Mouse (Mus musculus): ENCODE measurements around the gene Nrf1. TPM values are rescaled to one million over a fixed set of nuclear protein-coding genes. Genes with fewer than 3 reads are reported as not detected.

Gene Nrf1
- polyA plus RNA-seq, 1 experiment from 2014 or later = 97.8 TPM

DNA sequence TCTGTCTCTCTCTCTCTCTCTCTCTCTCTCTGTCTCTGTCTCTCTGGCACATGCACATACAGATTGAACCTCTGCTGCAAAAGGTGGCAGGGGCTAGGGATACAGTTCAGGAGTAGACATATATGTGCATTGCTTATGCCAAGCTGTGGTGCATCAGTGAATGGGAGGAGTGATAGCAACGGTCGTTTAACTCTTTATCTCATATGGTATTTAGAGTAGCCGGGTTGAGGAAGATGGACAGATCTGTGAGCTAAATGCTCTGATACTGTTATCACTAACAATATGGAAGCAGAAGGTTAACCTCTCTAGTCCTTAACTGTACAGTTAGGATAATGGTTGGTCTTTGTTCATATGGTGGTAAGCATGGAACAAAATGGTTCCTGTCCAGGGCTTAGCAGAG, 84.6 kb downstream of the Nrf1 start:
- H3K4me1 ChIP-seq = peaks cover 16% of the 10 kb centered on the region; the same call in 1 of the 2 replicates
- DNase-seq (ENCODE audit: extremely low spot score, low spot score) = no peak
- H3K4me3 ChIP-seq = no peak overlapping the region
- H3K9me3 ChIP-seq = no peaks in the 10 kb centered on the region
- WGBS = 97% methylated on average over 3 of the region's 3 CpGs
- H3K27me3 ChIP-seq (ENCODE audit: poor library complexity, severe bottlenecking) = no peaks in the 10 kb centered on the region
- no peak overlapping the region for H3K27ac ChIP-seq
- peaks cover 92% of the 10 kb centered on the region for H3K36me3 ChIP-seq (replicated peaks)

DNA sequence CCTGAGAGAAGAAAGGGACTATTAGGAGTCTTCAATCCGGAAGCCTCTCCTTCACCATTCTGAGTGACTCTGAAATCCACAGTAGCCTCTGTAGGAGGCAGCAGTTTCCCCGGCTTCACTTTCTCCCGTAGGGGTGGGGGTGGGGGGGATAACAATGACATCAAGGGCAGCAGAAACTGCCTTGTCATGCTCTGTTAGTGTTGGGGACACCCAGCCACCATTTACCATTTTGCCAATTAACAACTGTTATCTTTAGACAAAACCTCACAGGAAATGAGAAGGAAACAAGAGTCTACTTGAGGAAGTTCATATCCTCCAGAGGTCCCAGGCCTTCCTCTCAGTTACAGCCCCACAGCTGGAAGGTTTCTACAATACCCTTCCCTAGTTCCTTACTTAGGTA, 87.8 kb downstream of the Nrf1 start:
- Histone ChIP-seq H3K4me1 (peaks cover 16% of the 10 kb centered on the region; the same call in 1 of the 2 replicates), H3K9me3 (no peaks in the 10 kb centered on the region), H3K27me3 (ENCODE audit: poor library complexity, severe bottlenecking) (no peaks in the 10 kb centered on the region), H3K27ac (peak overlapping the region; percentile 31; the same call in 1 of the 2 replicates), H3K36me3 (replicated peaks) (peaks cover 97% of the 10 kb centered on the region), H3K4me3 (no peak overlapping the region)
- no peak for DNase-seq (ENCODE audit: extremely low spot score, low spot score)
- WGBS = 67% methylated on average over 3 of the region's 3 CpGs

DNA sequence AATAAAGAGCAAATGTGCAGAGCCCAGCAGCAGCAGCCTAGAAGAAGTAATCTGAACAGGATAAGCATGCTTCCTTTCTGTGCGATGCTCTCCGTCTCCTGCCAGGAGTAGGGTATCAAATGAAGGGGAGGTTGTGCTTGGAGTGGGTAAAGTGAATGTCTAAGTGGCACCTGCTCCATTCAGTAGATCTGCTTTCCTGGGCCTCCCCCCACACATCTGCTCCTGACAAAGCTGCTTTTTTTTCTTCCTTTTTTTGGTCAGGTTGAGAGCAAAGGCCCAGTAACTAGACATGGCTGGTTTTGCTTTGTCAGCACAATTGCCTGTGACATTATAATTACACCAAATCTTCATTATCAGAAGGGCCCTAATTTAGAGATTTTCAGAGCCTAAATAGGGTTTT, 89.4 kb downstream of the Nrf1 start:
- H3K36me3 ChIP-seq (replicated peaks) = peaks cover 99% of the 10 kb centered on the region
- WGBS = 54% methylated on average over 2 of the region's 2 CpGs
- H3K27me3 ChIP-seq (ENCODE audit: poor library complexity, severe bottlenecking) = no peaks in the 10 kb centered on the region
- no peak for DNase-seq (ENCODE audit: extremely low spot score, low spot score)
- H3K4me1 ChIP-seq = peaks cover 16% of the 10 kb centered on the region; the same call in 1 of the 2 replicates
- H3K4me3 ChIP-seq = no peak overlapping the region
- no peak overlapping the region for H3K27ac ChIP-seq
- H3K9me3 ChIP-seq = no peaks in the 10 kb centered on the region

DNA sequence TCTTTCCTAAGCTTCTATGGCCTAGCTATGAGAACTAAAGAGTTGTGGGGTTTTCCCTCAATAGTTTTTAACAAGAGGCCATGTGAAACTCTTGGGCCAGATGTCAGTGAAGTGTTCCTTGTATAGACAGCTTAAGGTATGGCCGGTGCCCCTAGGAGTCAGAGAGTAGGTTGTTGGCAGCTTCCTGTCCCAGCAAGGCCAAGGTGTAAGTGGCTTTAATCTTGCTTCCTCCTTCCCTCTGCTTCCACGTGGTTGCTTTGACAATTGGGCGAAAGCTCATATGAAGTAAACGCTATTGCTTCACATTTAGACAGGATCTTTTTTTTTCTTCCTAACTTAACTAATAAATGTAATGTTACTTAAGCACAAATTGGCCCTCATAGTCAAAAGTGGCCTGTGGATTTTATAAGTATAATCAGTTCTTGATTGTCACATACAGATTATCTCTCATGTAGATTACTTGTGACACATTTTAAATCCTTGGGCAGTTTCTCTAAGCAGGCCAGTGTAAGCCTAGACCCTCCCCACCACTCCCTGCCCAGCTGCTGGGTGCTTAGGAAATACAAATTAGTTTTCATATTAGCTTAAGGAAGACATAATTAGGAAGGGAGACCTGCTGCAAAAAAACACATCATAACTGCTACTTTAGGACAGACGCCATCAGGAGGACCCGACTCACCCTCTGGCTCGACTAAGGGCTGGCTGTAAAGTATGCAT, 91.7 kb downstream of the Nrf1 start:
- peaks cover 16% of the 10 kb centered on the region; the same call in 1 of the 2 replicates for H3K4me1 ChIP-seq
- WGBS = 92% methylated on average over 7 of the region's 7 CpGs
- no peak for DNase-seq (ENCODE audit: extremely low spot score, low spot score)
- peaks cover 99% of the 10 kb centered on the region for H3K36me3 ChIP-seq (replicated peaks)
- H3K27me3 ChIP-seq (ENCODE audit: poor library complexity, severe bottlenecking) = no peaks in the 10 kb centered on the region
- no peak overlapping the region for H3K4me3 ChIP-seq
- no peaks in the 10 kb centered on the region for H3K9me3 ChIP-seq
- no peak overlapping the region for H3K27ac ChIP-seq

DNA sequence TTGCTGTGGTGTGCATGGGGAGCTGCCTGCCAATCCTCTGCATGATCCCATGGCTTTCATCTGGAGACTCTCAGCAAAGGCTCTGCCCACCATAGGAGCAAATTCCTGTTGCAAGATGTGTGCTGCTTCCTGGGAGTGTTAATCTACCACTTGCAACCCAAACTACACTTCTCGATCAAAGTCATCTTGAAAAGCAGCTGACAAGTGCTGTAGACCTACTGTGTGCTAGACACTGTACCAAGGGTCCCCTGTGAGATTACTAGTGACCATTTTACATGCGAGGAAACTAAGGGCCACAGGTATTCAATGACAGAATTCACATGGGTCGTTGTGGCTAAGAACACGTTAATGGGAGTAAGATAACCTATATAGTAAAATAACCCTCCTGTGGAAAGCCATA, 95.5 kb downstream of the Nrf1 start:
- H3K27me3 ChIP-seq (ENCODE audit: poor library complexity, severe bottlenecking) = no peaks in the 10 kb centered on the region
- 92% methylated on average over 4 of the region's 4 CpGs for WGBS
- H3K27ac ChIP-seq = no peak overlapping the region
- H3K9me3 ChIP-seq = no peaks in the 10 kb centered on the region
- peaks cover 84% of the 10 kb centered on the region for H3K36me3 ChIP-seq (replicated peaks)
- no peak overlapping the region for H3K4me3 ChIP-seq
- peaks cover 7% of the 10 kb centered on the region for H3K4me1 ChIP-seq
- DNase-seq (ENCODE audit: extremely low spot score, low spot score) = no peak

DNA sequence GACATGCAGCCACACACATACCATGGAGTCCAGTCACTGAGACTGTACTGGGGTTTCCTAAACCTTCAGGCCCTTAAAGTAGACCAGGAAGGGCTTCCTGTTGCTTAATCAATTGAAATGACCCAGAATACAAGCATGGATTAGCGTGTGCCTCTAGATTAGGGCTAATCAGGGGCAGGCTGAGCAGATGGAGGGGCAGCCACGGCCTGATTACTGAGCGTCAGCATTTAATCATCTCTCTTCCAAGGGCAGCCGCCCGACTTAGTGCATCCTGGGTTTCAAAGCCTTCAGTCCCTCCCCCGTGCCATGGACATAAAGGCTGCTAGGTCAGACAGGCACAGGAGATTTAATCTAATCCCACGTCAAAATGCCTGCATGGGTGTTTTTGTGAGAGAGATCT, 99.3 kb downstream of the Nrf1 start:
- DNase-seq (ENCODE audit: extremely low spot score, low spot score) = no peak
- Histone ChIP-seq H3K36me3 (replicated peaks) (peaks cover 67% of the 10 kb centered on the region), H3K9me3 (no peaks in the 10 kb centered on the region), H3K27me3 (ENCODE audit: poor library complexity, severe bottlenecking) (no peaks in the 10 kb centered on the region), H3K27ac (no peak overlapping the region), H3K4me3 (no peak overlapping the region), H3K4me1 (peaks cover 7% of the 10 kb centered on the region)
- WGBS = 54% methylated on average over 7 of the region's 7 CpGs

DNA sequence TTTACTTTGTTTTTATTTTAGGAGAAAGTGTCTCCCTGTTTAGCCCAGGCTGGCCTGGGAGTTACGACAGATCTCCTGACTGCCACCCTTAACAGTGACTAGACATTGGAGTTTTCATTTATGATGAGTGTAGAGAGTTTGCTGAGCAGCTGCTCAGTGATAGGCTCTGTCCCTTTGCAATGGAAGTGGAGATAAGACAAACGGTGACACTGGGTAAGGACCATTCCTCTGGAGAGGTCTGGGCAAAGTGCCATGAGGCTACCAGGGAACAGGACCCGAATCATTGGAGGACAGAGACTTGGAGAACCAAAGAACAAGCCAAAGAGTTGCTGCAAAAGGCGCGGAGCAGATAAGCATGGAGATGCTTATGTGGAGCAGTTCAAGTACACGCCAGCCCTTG, 100.0 kb downstream of the Nrf1 start:
- Histone ChIP-seq H3K4me1 (peaks cover 13% of the 10 kb centered on the region), H3K27me3 (ENCODE audit: poor library complexity, severe bottlenecking) (no peaks in the 10 kb centered on the region), H3K27ac (no peak overlapping the region), H3K9me3 (no peaks in the 10 kb centered on the region), H3K4me3 (no peak overlapping the region), H3K36me3 (replicated peaks) (peaks cover 67% of the 10 kb centered on the region)
- 90% methylated on average over 6 of the region's 6 CpGs for WGBS
- DNase-seq (ENCODE audit: extremely low spot score, low spot score) = no peak

DNA sequence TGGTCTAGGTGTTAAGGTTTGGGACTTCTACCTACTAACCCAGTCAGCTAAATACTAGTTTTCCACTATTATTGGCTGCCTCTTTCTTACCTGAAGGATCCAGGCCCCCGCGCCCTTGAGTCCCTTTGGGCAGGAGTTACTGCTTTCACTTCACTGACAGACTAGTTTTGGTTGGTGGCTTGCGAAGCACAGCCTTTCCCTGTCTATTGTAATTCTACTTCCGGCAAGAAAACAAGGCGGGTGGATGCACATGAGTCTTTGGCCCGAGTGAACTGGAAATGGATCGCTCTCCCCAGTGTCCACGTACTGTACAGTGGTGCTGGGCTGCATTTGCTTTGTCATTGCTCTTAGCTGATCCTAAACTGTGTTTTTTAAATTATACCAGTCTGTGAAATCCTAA, 102.7 kb downstream of the Nrf1 start:
- Histone ChIP-seq H3K4me3 (no peak overlapping the region), H3K27ac (no peak overlapping the region), H3K4me1 (peaks cover 20% of the 10 kb centered on the region), H3K27me3 (ENCODE audit: poor library complexity, severe bottlenecking) (no peaks in the 10 kb centered on the region), H3K36me3 (replicated peaks) (peaks cover 58% of the 10 kb centered on the region), H3K9me3 (no peaks in the 10 kb centered on the region)
- WGBS = 95% methylated on average over 8 of the region's 8 CpGs
- DNase-seq (ENCODE audit: extremely low spot score, low spot score) = no peak

DNA sequence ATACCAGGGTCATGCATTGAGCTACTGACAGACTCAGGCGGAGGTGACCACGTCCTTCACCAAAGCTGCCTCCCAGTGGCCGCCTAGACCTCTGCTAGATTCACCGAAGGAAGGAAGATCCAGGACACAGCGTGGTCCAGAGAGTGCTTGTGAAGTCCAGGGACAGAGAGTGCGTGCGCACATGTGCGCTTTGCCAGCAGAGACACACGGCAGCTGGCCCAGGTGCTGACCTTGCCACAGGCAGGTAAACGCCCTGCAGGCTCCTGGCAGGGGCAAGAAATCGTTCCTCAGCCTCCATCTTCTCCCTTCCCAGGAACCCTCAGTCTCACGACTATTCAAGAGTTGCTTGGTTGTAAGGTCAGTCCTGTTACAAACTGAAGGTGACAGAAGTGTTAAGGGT, 104.4 kb downstream of the Nrf1 start:
- DNase-seq (ENCODE audit: extremely low spot score, low spot score) = no peak
- Histone ChIP-seq H3K9me3 (no peaks in the 10 kb centered on the region), H3K27me3 (ENCODE audit: poor library complexity, severe bottlenecking) (no peaks in the 10 kb centered on the region), H3K4me3 (no peak overlapping the region), H3K27ac (no peak overlapping the region), H3K36me3 (replicated peaks) (peaks cover 56% of the 10 kb centered on the region), H3K4me1 (peaks cover 13% of the 10 kb centered on the region)
- 90% methylated on average over 12 of the region's 12 CpGs for WGBS

DNA sequence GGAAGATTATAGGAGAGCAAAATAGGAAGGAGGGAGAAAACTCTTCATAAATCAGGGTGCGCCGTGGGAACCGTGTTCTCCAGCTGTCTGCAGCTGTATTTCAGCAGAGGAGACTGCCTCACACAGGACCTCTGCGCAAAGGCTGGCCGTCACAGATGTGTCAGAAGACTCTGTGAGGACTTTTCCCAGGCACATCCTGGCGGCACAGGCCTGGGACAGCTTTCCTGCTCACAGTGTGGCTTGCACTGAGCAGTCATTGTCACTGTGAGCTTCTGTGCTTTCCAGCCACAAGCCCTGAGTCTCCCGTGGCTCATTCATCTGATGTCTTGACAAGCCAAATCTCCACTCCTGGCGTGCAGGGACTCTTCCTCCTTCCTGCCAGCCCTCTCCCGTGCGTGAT, 104.9 kb downstream of the Nrf1 start:
- 0 out of 2 replicates have a peak overlapping the region, but pooled peaks have one; percentile 3 for H3K27ac ChIP-seq
- H3K4me3 ChIP-seq = no peak overlapping the region
- H3K4me1 ChIP-seq = peaks cover 13% of the 10 kb centered on the region
- DNase-seq (ENCODE audit: extremely low spot score, low spot score) = no peak
- H3K9me3 ChIP-seq = no peaks in the 10 kb centered on the region
- 85% methylated on average over 10 of the region's 10 CpGs for WGBS
- H3K27me3 ChIP-seq (ENCODE audit: poor library complexity, severe bottlenecking) = no peaks in the 10 kb centered on the region
- peaks cover 55% of the 10 kb centered on the region for H3K36me3 ChIP-seq (replicated peaks)

DNA sequence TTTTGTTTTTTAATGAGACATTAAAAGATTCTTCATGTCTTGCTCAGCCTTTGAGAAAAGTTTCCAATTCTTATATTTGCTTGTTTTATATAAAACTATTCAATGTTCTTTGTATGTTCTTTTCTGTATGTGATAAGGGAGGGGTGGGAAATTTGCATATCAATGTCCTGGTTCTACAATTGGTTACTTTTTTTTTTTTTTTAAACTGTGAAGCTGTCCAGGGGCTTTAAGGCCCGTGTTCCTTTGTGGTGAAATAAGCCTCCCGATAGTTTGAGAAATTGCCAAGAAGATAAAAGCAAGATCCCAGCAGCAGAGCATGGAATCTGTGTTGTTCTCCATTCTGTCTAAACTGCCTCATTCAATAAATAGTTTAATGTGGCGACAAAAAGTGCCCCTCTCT, 105.3 kb downstream of the Nrf1 start:
- H3K9me3 ChIP-seq = no peaks in the 10 kb centered on the region
- 77% methylated on average over 3 of the region's 3 CpGs for WGBS
- no peak for DNase-seq (ENCODE audit: extremely low spot score, low spot score)
- H3K27me3 ChIP-seq (ENCODE audit: poor library complexity, severe bottlenecking) = no peaks in the 10 kb centered on the region
- peaks cover 13% of the 10 kb centered on the region for H3K4me1 ChIP-seq
- no peak overlapping the region for H3K27ac ChIP-seq
- H3K4me3 ChIP-seq = no peak overlapping the region
- H3K36me3 ChIP-seq (replicated peaks) = peaks cover 51% of the 10 kb centered on the region

DNA sequence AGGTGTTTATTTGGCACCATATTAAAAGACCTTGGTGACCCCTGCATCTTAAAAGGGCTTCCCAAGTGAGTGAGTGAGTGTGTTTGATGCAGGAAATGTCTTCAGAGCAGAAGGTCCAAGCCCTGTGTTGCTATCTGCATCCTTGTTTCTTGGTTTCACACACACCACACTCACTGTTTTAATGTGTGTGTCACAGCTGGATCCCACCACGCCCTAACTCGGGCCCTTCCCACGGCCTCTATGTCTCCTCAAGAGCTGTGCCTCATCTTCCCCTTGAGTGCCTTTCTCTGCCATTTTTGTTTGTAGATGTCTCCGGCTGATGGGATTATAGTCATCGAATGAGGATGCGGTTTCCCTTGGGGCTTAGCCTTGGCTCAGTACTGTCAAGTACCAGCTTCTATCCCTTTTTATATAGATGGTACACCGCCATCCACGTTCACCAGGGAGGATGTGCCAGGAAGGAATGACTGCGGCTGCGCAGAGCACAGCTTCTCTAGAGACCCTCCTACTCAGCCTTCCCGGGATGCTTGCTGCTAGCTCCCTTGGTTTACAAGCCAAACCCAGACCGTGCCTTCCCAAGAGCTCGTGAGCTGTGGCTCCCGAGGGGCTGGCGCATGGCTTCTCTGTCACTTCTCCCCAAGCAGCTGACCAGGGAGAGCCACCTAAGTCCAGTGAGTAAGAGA, 106.1 kb downstream of the Nrf1 start:
- DNase-seq (ENCODE audit: extremely low spot score, low spot score) = no peak
- WGBS = 93% methylated on average over 15 of the region's 15 CpGs

DNA sequence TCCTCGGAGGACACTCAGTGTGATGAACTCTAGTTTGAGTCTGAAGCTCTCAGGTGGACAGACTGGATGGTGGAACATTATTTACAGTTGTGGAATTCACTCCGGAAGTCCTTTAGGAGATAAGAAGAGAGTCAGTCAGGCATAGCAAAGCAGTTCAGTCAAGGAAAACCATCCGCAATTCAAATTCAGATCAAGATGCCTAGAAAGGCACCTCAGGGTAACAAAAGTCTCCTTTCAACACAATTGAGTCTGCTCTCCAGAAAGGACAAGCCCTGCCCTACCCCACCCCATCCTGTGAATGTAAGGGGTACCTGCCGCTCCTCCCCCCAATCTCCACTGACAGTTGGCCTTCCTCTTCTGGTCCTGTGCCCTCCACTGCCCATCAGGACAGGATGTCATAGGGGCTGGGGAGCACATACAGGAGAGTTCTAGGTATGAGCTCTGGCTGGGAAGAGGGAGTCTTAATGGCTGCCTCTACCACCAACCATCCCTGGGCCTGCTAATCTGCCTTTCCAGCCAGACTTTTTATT, 111.8 kb downstream of the Nrf1 start:
- 61% methylated on average over 4 of the region's 4 CpGs for WGBS
- Histone ChIP-seq H3K4me1 (peaks cover 23% of the 10 kb centered on the region), H3K36me3 (replicated peaks) (peaks cover 5% of the 10 kb centered on the region), H3K27me3 (ENCODE audit: poor library complexity, severe bottlenecking) (peaks cover 16% of the 10 kb centered on the region), H3K4me3 (no peak overlapping the region), H3K9me3 (no peaks in the 10 kb centered on the region), H3K27ac (no peak overlapping the region)
- no peak for DNase-seq (ENCODE audit: extremely low spot score, low spot score)

More for the DNA sequence above, 106.1 kb downstream of the Nrf1 start:
- no peaks in the 10 kb centered on the region for H3K9me3 ChIP-seq
- no peak overlapping the region for H3K4me3 ChIP-seq
- H3K27ac ChIP-seq = no peak overlapping the region
- peaks cover 13% of the 10 kb centered on the region for H3K4me1 ChIP-seq
- peaks cover 43% of the 10 kb centered on the region for H3K36me3 ChIP-seq (replicated peaks)
- no peaks in the 10 kb centered on the region for H3K27me3 ChIP-seq (ENCODE audit: poor library complexity, severe bottlenecking)

Measured in forebrain, embryonic 10.5 days (tissue).